Comparison of ENCODE assay signal across 16 mouse cellular contexts in genomic region chr9:32692944-32693343, GRCm38 (mm10).
DNase-seq lines count a peak whose midpoint lies in the region.
"Had no signal": no experiment of that assay in that cellular context is flagged by ENCODE, and none has a peak within 500 bp of the region (broad histone marks: within the 10 kb centered on the region; RNA-seq: fewer than 3 reads in every experiment).

No protein-coding gene starts in this region.

- DNase-seq in 3T3-L1 (ENCODE audit: low read depth, low spot score) (peak; percentile 76), NIH3T3 (ENCODE audit: low read depth) (peak; percentile 46)
- DNase-seq in CD4-positive helper T cell, adult 2 months (ENCODE audit: low read depth, low spot score) = peak; percentile 30
- peak; percentile 73 for DNase-seq in induced T-regulatory cell, adult 2 months (ENCODE audit: low read depth)
- no peak for DNase-seq in frontal cortex, postnatal 14 days (ENCODE audit: low spot score in 2 of 2)
- DNase-seq in frontal cortex, postnatal 25 days (ENCODE audit: low spot score in 2 of 2) = no peak
- no peak for DNase-seq in kidney, adult 8-10 months
- DNase-seq: adrenal gland, adult 2 months; adrenal gland, postnatal 14 days; cerebellum, adult 18-20 months; cerebellum, adult 9-10 months; cerebellum, postnatal 25 days; embryo, embryonic 11 days; gastrocnemius, postnatal 36 days; heart, postnatal 36 days; kidney, adult 18-20 months had no signal

Comparison
In these comparisons a context has a peak if more than half of its experiments do, and no peak if none do; other contexts are left out.
1. DNase-seq: peak in 3T3-L1 (single experiment), CD4-positive helper T cell, adult 2 months (single experiment), NIH3T3 (single experiment) and induced T-regulatory cell, adult 2 months (single experiment); none in frontal cortex, postnatal 14 days (0 of 2), frontal cortex, postnatal 25 days (0 of 2) and kidney, adult 8-10 months (0 of 2).